Mouse (Mus musculus): Measurements from ENCODE around the gene Barhl2.

Gene Barhl2

GRCm38 (mm10) chr5:106455106-106455920 lies 2.7 kb downstream of the Barhl2 start:
- no peak for DNase-seq (ENCODE audit: low read depth, low spot score)

DNA sequence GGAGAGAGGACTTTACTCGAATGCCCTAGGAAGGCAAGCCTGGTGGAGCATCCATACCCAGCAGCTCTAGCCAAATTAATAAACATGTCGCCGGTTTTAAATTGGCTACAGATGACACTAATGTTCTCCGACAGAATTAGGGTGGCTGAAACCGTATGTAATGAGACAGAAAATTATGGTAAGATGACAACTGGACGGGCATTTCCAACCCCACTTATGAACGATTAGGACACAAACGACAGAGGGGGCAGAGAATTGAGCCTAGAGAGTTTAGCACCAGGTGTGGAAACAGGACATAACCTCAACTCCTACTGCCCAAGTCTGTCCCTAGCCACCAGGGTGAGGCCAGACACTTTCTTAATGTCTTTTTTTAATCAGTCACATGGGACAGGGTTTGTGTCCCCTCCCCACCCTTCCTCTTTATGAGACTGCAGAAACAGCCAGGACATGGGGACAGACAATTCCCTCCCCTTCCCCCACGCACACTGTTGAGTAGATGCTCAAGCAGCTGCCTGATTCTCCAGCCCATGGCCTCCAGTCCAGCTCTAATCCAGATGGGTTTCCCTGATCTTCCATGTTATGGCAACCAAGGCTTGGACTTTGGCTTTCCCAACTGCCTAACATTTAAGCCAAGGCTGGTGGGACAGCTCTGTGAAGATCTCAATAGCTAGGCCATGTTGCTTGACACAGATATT lies 3.4 kb downstream of the Barhl2 start:
- DNase-seq (ENCODE audit: low read depth, low spot score) = no peak

GRCm38 (mm10) chr5:106453886-106454321 lies 4.1 kb downstream of the Barhl2 start:
- peak; percentile 58 for DNase-seq (ENCODE audit: low read depth, low spot score)

DNA sequence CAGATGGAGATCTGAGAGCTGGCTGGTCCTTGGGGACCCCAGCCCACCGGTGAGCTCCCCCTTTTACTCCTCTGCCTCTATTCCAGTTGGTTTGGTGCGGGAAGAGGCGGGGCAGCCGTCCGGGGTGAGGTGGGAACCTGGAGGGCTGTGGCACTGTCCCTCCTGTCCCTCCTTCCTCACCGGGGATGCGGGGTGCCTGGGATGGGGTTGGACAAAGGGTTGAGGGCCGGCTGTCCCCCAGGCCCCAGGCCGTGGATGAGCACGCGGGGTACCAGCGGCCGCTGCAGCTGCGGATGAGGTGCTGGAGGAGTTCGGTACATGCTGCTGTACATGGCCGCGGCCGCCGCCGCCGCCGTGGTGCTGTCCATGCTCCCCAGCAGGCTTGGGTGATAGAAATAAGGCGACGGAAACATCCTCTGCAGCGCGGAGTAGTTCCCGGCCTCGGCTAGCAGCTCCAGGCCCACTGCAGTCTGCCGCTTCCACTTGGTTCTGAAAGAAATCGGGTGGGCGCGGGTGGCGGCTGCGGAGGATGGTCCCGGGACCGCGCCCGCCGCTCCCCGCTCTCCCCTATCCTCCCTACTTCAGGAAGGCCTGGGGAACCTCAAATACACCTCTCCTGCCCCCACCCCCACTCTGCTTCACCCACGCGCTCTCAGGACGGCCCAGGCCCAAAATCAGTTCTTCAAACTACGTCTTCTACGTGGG lies 4.6 kb downstream of the Barhl2 start:
- no peak for DNase-seq (ENCODE audit: low read depth, low spot score)

- no peak for DNase-seq (ENCODE audit: low read depth, low spot score)
These were observed 5.3 kb downstream of the Barhl2 start for GRCm38 (mm10) chr5:106452686-106453085.

DNA sequence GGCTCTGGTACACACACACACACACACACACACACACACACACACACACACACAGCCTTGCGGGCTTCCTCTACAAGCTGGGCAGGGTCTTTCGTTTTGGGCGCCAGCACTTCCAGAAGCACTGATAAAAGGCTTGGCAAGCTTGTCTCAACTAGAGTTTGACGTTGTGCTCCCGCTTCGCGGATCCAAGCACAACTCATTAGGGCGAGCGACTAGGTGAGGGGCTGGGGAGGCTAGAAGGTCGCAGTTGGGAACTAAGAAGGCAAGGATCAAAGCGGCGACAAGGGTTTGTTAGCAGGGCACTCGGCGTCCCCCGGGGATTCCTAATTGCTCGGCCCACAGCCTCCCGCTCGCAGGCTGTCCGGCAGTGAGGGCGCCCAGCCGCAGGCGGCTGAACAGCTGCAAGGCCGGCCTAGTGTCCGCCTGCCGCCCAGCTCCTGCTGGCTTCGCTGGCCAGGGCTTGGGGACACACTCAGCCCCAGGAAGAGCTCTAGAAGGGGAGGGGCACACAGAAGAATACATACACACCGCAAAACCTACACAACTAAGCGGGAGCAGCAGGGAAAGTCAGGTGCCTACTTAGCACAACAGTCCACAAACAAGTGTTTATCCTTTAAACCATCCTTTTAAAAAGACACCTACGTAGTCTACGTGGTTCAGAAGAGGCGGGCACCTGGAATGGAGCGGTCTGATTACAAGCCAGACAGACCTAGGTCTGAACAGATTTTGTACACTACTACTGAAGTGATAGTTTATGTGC lies 6.1 kb downstream of the Barhl2 start:
- DNase-seq (ENCODE audit: low read depth, low spot score) = peak; percentile 28

DNA sequence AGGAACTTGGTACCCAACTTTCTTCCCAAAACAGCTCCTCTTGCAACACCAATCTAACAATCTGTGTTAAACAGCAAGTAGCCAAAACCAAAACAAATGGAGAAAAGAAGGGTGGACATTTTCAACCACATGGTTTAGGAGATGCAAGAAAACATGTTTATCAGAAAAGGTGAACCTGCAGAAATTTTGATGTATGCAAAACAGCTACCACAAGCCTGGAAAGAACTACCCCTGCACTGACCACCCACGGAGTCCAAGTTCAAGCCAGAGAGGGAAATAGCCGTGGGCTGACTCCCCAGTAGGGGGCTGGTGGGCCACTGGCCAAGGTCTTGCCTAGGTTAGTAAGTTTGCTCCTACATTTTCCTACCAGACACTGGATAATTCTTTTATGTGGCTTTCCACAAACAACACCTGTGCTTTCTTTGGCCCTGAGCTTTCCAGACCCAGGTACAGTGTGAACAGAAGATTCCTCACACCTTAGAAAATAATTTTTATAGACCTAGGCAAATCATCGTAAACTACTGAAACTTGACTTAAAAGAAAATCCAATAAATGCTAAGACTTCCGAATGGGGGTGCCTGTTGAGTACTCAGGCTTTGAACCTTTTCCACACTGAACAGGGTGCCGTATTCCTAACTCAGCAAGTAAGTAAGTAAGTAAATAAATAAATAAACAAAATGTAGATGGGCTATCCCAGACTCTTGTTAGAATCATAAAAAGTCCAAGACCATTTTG lies 7.4 kb downstream of the Barhl2 start:
- DNase-seq (ENCODE audit: low read depth, low spot score) = no peak

DNA sequence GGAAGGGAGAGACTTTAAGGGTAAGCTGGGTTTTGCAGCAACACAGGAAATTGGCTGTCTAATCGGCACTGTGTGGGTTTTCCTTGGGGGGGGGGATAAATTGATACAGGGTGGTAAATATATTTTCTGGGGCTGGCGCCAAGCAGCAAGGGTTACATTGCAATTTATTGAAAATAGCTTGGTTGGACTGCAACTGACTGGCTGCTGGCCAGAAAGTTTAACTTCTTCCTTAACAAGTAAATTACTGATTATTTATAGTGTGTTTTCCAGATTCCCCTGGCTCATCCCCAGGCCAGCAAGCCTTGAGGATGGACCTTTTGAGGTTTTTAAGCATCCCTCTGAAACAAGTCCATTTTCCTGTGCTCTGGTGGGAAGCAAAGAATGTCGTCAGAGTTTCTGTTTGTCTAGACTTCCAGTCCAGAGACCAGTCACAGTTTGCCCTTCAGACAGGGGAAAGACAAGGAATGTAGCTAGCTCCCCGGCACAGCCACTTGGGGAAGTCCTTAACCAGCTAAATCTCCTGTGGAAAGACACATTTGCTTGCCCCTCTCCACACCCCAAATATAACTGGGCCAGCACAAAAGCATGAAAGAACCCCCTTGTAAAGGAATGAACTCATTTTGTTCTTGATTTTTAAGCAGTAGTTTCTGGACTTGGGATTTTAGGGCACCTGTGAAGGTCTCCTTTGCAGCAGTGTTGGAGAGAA lies 8.1 kb downstream of the Barhl2 start:
- DNase-seq (ENCODE audit: low read depth, low spot score) = no peak

DNA sequence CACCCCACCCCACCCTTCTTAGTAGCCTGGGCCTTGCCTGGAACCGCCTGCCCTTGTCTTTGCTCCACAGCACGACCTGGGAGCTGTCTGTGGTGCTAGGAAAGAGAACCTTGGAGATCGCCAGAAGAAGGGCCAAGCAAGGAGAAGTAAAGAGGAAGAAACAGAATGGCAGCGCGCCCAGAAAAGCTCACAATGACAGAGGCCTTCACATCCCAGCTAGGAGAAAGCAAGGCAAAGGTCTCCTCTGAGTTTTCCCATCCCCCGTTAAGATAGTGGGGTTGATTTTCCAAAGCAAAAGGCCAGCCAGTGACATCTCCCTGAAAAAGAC lies 9.2 kb downstream of the Barhl2 start:
- peak; percentile 71 for DNase-seq (ENCODE audit: low read depth, low spot score)

GRCm38 (mm10) chr5:106447951-106448797 lies 9.8 kb downstream of the Barhl2 start:
- DNase-seq (ENCODE audit: low read depth, low spot score) = no peak

GRCm38 (mm10) chr5:106447091-106447820 lies 10.7 kb downstream of the Barhl2 start:
- no peak for DNase-seq (ENCODE audit: low read depth, low spot score)

DNA sequence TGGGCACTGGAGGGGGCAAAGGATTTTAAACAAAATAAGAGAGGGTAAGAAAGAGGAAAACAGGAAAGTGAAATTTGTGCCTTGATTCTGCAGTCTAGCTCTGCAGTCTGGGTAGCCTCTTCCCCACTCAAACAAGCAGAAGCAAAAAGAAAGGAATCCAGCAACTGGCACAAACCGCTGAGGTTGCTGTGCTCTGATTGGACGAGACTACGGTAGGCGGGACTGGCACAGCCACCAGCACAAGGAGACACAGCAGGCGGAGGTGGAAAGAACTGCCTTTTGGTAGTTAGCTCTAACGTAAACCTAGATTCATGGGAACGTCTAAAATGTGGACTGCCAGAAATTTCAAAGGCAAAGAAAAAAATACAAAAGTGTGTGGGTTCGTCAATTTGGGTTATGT lies 11.4 kb downstream of the Barhl2 start:
- DNase-seq (ENCODE audit: low read depth, low spot score) = no peak

GRCm38 (mm10) chr5:106445681-106446080 lies 12.3 kb downstream of the Barhl2 start:
- no peak for DNase-seq (ENCODE audit: low read depth, low spot score)

- no peak for DNase-seq (ENCODE audit: low read depth, low spot score)
These were observed 19.1 kb downstream of the Barhl2 start for GRCm38 (mm10) chr5:106438916-106439315.

GRCm38 (mm10) chr5:106426069-106426468 lies 31.9 kb downstream of the Barhl2 start:
- peak; percentile 50 for DNase-seq (ENCODE audit: low read depth, low spot score)

DNA sequence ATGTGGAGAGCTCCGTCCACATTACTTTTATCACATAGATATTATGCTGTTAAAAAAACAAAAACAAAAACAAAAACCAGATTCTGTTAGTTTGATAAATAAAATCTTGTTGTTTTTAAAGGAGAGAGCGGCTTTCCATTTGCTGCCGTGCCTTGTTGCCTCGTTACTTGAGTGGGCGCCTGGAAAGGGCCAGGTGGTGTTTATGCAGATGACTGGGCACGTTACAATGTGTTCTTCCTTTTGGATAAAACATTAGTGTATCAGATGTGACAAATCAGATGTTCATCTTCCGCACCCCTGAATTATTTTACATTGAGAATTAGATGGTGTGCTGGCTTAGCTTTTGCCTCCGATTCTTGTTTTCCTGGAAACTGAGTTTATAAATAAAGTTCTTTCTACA lies 37.1 kb downstream of the Barhl2 start:
- no peak for DNase-seq (ENCODE audit: low read depth, low spot score)

DNA sequence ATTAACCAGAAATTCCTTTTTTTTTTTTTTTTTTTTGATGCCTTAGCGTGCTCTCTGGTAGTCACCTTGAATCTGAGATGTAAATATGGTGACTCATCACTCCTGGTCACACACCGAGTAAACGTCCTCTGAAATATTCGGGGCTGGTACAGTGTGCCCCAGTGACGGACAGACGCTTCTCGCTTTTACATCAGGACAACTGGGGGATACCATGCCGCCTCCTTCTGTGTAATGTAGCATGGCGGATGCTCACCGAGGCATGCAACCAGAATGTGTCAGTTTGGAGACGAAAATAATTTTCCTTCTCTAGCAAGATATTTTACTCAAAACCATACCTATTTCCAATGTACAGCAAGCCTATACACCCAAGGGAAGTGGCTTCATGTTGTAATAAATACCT lies 37.6 kb downstream of the Barhl2 start:
- DNase-seq (ENCODE audit: low read depth, low spot score) = no peak

GRCm38 (mm10) chr5:106417210-106417609 lies 40.8 kb downstream of the Barhl2 start:
- DNase-seq (ENCODE audit: low read depth, low spot score) = peak; percentile 81

- DNase-seq (ENCODE audit: low read depth, low spot score) = no peak
These were observed 41.4 kb downstream of the Barhl2 start for GRCm38 (mm10) chr5:106416550-106416949.

Data from R1 (cell line).